Mouse (Mus musculus) liver, adult (tissue): ENCODE measurements around the gene Sez6l2.

Experiments used
- GATA4 ChIP-seq: IDR thresholded peaks from 2 replicates; pipeline ENCODE4 v1.6.1; 2014; ENCODE audit warnings: mild to moderate bottlenecking, low read length; ENCODE audit not compliant: insufficient replicate concordance

Gene Sez6l2

DNA sequence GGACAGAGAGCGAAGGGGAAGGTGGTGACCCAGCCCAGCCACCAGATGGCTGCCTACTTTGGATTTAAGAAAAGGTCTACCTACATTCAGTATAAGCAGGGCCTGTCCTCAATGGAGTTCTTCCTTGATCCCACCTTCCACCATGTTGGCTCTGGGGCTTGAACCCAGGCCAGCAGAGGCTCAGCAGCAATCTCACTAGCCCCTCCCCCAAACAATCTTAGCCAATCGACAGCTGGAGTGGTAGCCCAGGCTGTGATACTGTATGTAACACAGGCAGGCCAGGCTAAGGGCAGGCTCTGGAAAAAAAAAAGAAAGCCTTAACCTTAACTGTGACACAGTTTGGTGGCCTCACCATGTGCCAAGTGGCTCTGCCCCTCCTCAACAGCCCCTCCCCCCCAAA lies 61.4 kb downstream of the Sez6l2 start:
- no peak for TF ChIP-seq GATA4

DNA sequence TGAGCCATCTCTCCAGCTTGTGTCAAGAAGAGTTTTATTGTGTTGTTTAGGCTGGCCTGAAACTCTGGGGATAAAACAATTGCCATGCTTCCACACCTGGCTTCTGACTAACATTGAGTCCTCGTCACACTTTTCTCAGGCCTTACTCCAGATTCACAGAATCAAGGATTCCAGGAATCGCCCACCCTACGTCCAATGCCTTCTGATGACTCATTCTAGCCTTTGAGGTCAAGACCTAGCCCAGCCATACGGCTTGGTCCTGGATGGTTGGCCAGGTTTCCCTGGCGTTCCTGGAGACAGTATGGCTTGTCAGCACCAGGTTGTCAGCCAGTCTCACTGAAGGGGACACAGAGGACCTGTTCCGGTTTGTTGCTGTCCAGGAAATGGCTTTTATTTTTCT lies 62.0 kb downstream of the Sez6l2 start:
- no peak for TF ChIP-seq GATA4

GRCm38 (mm10) chr7:127012845-127013244 lies 62.5 kb downstream of the Sez6l2 start:
- no peak for TF ChIP-seq GATA4

- TF ChIP-seq GATA4 = no peak
These were observed 63.0 kb downstream of the Sez6l2 start for GRCm38 (mm10) chr7:127013385-127013784.

- TF ChIP-seq GATA4 = no peak
These were observed 64.0 kb downstream of the Sez6l2 start, which contains the start of gene Mvp for GRCm38 (mm10) chr7:127014320-127014719. Gene Mvp (minus strand): TSS chr7:127014621.

DNA sequence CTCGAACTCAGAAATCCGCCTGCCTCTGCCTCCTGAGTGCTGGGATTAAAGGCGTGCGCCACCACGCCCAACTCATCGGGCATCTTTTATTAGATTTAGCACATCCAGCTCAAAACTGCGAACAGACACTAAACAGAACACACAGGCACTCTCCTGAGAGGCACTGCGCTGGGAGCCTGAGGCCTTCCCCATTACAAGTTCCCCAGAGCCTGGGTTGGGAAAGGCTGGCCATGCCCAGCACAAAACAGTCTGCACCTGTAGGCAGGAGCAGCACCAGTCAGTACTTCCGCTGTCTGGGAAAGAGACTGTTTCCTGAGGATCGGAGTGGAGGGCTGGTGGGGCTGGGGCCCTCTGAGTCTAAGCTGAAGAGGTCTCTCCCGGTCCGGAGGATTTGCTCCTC lies 64.6 kb downstream of the Sez6l2 start:
- no peak for TF ChIP-seq GATA4

DNA sequence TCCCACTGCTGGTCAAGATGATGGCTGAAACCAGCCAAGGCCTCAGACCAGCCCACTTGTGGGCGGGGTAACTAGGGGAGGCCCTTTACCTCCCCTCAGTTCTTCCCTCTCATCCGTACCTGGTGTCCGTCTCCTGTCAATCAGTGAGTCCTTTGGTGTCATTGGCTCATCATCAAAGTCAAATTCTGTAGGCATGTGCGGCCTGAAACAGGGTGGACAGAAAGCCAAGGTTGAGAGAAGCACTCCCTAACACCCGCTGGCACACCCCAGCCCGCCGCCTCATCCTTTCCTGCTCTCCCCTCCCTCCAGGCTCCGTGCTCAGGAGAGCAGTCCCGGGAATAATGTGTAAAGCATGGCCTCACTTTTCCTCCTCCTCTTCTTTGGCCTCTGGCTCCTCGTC lies 65.7 kb downstream of the Sez6l2 start:
- no peak for TF ChIP-seq GATA4

DNA sequence TGATC lies 65.9 kb downstream of the Sez6l2 start, which contains the start of gene Pagr1b:
TSS of gene Pagr1b (minus strand) at position 4 of the 5 bp plus-strand sequence.
- TF ChIP-seq GATA4 = no peak

GRCm38 (mm10) chr7:127016486-127016938 lies 66.1 kb downstream of the Sez6l2 start:
- no peak for TF ChIP-seq GATA4

- TF ChIP-seq GATA4 = no peak
These were observed 66.9 kb downstream of the Sez6l2 start, which contains the start of gene Pagr1a for GRCm38 (mm10) chr7:127016971-127017949. Gene Pagr1a (minus strand): TSS chr7:127017352.

GRCm38 (mm10) chr7:127017950-127018345 lies 67.6 kb downstream of the Sez6l2 start:
- no peak for TF ChIP-seq GATA4

GRCm38 (mm10) chr7:127018416-127019305 lies 68.3 kb downstream of the Sez6l2 start:
- TF ChIP-seq GATA4 = no peak

- no peak for TF ChIP-seq GATA4
These were observed 69.1 kb downstream of the Sez6l2 start for GRCm38 (mm10) chr7:127019306-127019960.

GRCm38 (mm10) chr7:127020031-127020430 lies 69.7 kb downstream of the Sez6l2 start:
- TF ChIP-seq GATA4 = no peak
